Mouse (Mus musculus) heart, postnatal 0 days (tissue): ENCODE results near the gene Npcd.

Experiments used
- CTCF ChIP-seq: IDR thresholded peaks from 2 replicates; pipeline ENCODE4 v1.5.1; 2016; ENCODE audit warnings: antibody characterized with exemption, control low read depth, low read depth
- EP300 ChIP-seq: IDR thresholded peaks from 2 replicates; pipeline ENCODE4 v1.6.1; 2016; ENCODE audit warnings: antibody characterized with exemption, low read depth

DNA sequence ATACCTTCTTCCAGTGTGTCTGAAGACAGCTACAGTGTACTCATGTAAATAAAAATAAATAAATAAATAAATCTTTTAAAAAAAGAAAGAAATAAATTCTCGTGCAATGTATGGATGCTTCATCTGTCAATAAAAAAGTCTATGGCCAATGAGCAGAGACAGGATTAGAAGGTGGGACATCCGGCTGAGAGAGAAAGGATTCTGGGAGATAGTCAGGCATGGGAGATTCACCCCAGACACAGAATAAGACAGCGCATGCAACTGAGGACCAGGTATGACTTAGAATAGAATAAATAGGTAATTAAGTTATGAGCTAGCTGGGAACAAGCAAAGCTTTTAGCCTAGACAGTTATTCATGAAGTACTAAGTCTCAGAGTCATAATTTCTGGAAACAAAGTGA lies 8.9 kb upstream of the Npcd start:
- no peak for TF ChIP-seq EP300
- TF ChIP-seq CTCF = no peak
